11 mouse cellular contexts compared by ENCODE assay signal in the genomic region with DNA sequence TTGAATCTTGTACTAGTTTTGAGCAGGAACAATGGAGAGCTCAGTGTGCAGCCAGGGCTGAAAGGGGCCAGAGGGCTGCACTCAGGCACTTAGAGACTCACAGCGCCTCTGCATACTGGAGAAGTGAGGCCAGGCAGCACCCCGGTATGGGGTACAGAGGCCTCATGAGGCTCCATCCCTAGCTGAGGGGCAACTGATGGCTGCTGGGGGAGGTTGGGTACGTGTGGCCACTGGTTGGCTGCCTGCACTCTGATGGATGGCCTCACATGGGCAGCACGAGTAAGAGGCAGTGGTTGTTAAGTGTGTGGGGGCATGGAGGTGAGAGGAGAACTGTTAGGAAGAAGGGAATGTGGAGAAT. TPM values are rescaled to one million over a fixed set of nuclear protein-coding genes. Genes with fewer than 3 reads are reported as not detected.
DNase-seq lines count a peak whose midpoint lies in the region; ATAC-seq and TF ChIP-seq lines count a peak whose summit lies in the region.
"Had no signal": no experiment of that assay in that cellular context is flagged by ENCODE, and none has a peak within 500 bp of the region (broad histone marks: within the 10 kb centered on the region; RNA-seq: fewer than 3 reads in every experiment).

No protein-coding gene starts in this region.

- H3K27me3 ChIP-seq in lung, embryonic 14.5 days (ENCODE audit: insufficient read depth, low read length), result no peaks in the 10 kb centered on the region
- H3K27me3 ChIP-seq in lung, postnatal 0 days (replicated peaks; ENCODE audit: insufficient read depth, low read length), result no peaks in the 10 kb centered on the region
- H3K27me3 ChIP-seq in embryonic facial prominence, embryonic 11.5 days (ENCODE audit: control insufficient read depth, insufficient read depth, low read length), result no peaks in the 10 kb centered on the region
- no peaks in the 10 kb centered on the region for H3K27me3 ChIP-seq in hindbrain, embryonic 16.5 days (replicated peaks; ENCODE audit: control insufficient read depth, insufficient read depth, low read length)
- no peaks in the 10 kb centered on the region for H3K27me3 ChIP-seq in midbrain, embryonic 15.5 days (replicated peaks)
- H3K27me3 ChIP-seq: CH12.LX; embryonic facial prominence, embryonic 15.5 days had no signal

- no peak overlapping the region for H3K9ac ChIP-seq in lung, embryonic 14.5 days
- no peak overlapping the region for H3K9ac ChIP-seq in lung, postnatal 0 days (replicated peaks; ENCODE audit: low read depth)
- no peak overlapping the region for H3K9ac ChIP-seq in embryonic facial prominence, embryonic 11.5 days (replicated peaks; ENCODE audit: low read length)
- H3K9ac ChIP-seq in hindbrain, embryonic 16.5 days (ENCODE audit: low read depth, low read length), result no peak overlapping the region; the same call in 1 of the 2 replicates
- no peak overlapping the region for H3K9ac ChIP-seq in midbrain, embryonic 15.5 days
- H3K9ac ChIP-seq: embryonic facial prominence, embryonic 15.5 days had no signal

- DNase-seq in lung, embryonic 14.5 days, result no peak
- DNase-seq in lung, postnatal 0 days (ENCODE audit: low spot score), result no peak
- no peak for DNase-seq in embryonic facial prominence, embryonic 11.5 days (ENCODE audit: low spot score)
- DNase-seq in lung, adult 18-20 months, result no peak
- DNase-seq in natural killer cell, adult 2 months (ENCODE audit: low spot score in 2 of 2), result no peak
- DNase-seq in T-cell, adult 2 months (ENCODE audit: low spot score), result no peak

- WGBS in lung, embryonic 14.5 days, result 43% methylated on average over 4 of the region's 4 CpGs
- 37% methylated on average over 4 of the region's 4 CpGs for WGBS in lung, postnatal 0 days
- WGBS in embryonic facial prominence, embryonic 11.5 days, result 40% methylated on average over 4 of the region's 4 CpGs
- WGBS in hindbrain, embryonic 16.5 days, result 10% methylated on average over 4 of the region's 4 CpGs
- 13% methylated on average over 4 of the region's 4 CpGs for WGBS in midbrain, embryonic 15.5 days

- ATAC-seq in lung, embryonic 14.5 days (ENCODE audit: insufficient read depth), result peak; percentile 54
- no peak for ATAC-seq in lung, postnatal 0 days
- ATAC-seq in embryonic facial prominence, embryonic 11.5 days (replicated peaks; ENCODE audit: insufficient number of reproducible peaks, low FRiP score, low TSS enrichment, low read depth), result peak; percentile 72
- no peak for ATAC-seq in hindbrain, embryonic 16.5 days
- ATAC-seq in midbrain, embryonic 15.5 days (replicated peaks), result peak; percentile 53

- TF ChIP-seq EP300 in lung, postnatal 0 days (IDR thresholded peaks at IDR 0.05), result no peak

- H3K4me2 ChIP-seq in lung, embryonic 14.5 days, result no peak overlapping the region
- no peak overlapping the region for H3K4me2 ChIP-seq in lung, postnatal 0 days (replicated peaks; ENCODE audit: low read depth, low read length)
- H3K4me2 ChIP-seq in embryonic facial prominence, embryonic 11.5 days (ENCODE audit: low read depth, low read length), result no peak overlapping the region
- no peak overlapping the region for H3K4me2 ChIP-seq in hindbrain, embryonic 16.5 days (ENCODE audit: low read length)
- no peak overlapping the region for H3K4me2 ChIP-seq in midbrain, embryonic 15.5 days
- H3K4me2 ChIP-seq: embryonic facial prominence, embryonic 15.5 days had no signal

- H3K36me3 ChIP-seq in lung, embryonic 14.5 days (ENCODE audit: insufficient read depth), result peaks cover 32% of the 10 kb centered on the region
- H3K36me3 ChIP-seq in lung, postnatal 0 days (ENCODE audit: insufficient read depth, low read length), result peaks cover 3% of the 10 kb centered on the region; the same call in 1 of the 2 replicates
- no peaks in the 10 kb centered on the region for H3K36me3 ChIP-seq in embryonic facial prominence, embryonic 11.5 days (replicated peaks; ENCODE audit: control insufficient read depth, insufficient read depth, low read depth, low read length)
- no peaks in the 10 kb centered on the region for H3K36me3 ChIP-seq in hindbrain, embryonic 16.5 days (ENCODE audit: control insufficient read depth, insufficient read depth, low read length)
- peaks cover 2% of the 10 kb centered on the region; the same call in 1 of the 2 replicates for H3K36me3 ChIP-seq in midbrain, embryonic 15.5 days (replicated peaks)

- H3K9me3 ChIP-seq in lung, embryonic 14.5 days (ENCODE audit: low read depth, low read length), result no peaks in the 10 kb centered on the region
- H3K9me3 ChIP-seq in lung, postnatal 0 days (ENCODE audit: low read length), result no peaks in the 10 kb centered on the region
- no peaks in the 10 kb centered on the region for H3K9me3 ChIP-seq in embryonic facial prominence, embryonic 11.5 days (replicated peaks; ENCODE audit: control insufficient read depth, low read length)
- no peaks in the 10 kb centered on the region for H3K9me3 ChIP-seq in hindbrain, embryonic 16.5 days (ENCODE audit: control insufficient read depth, low read length)
- H3K9me3 ChIP-seq in midbrain, embryonic 15.5 days, result no peaks in the 10 kb centered on the region
- H3K9me3 ChIP-seq: embryonic facial prominence, embryonic 15.5 days had no signal

- H3K4me3 ChIP-seq in lung, embryonic 14.5 days (ENCODE audit: low read depth, low read length), result no peak overlapping the region
- H3K4me3 ChIP-seq in lung, postnatal 0 days (ENCODE audit: low read depth, low read length), result no peak overlapping the region
- H3K4me3 ChIP-seq in embryonic facial prominence, embryonic 11.5 days (ENCODE audit: low read depth, low read length), result no peak overlapping the region
- no peak overlapping the region for H3K4me3 ChIP-seq in hindbrain, embryonic 16.5 days (ENCODE audit: low read length)
- no peak overlapping the region for H3K4me3 ChIP-seq in midbrain, embryonic 15.5 days
- H3K4me3 ChIP-seq: embryonic facial prominence, embryonic 15.5 days had no signal

- H3K4me1 ChIP-seq in lung, embryonic 14.5 days (ENCODE audit: insufficient read depth), result no peaks in the 10 kb centered on the region
- no peaks in the 10 kb centered on the region for H3K4me1 ChIP-seq in lung, postnatal 0 days (ENCODE audit: insufficient read depth, low read depth, low read length)
- no peaks in the 10 kb centered on the region for H3K4me1 ChIP-seq in embryonic facial prominence, embryonic 11.5 days (ENCODE audit: control insufficient read depth, insufficient read depth, low read length)
- H3K4me1 ChIP-seq in hindbrain, embryonic 16.5 days (ENCODE audit: control insufficient read depth, insufficient read depth, low read depth, low read length), result peaks cover 4% of the 10 kb centered on the region
- peaks cover 8% of the 10 kb centered on the region for H3K4me1 ChIP-seq in midbrain, embryonic 15.5 days

- no peak overlapping the region for H3K27ac ChIP-seq in lung, embryonic 14.5 days (ENCODE audit: low read depth)
- no peak overlapping the region for H3K27ac ChIP-seq in lung, postnatal 0 days (ENCODE audit: low read length)
- H3K27ac ChIP-seq in embryonic facial prominence, embryonic 11.5 days (replicated peaks; ENCODE audit: low read depth, low read length), result no peak overlapping the region
- peak overlapping the region; percentile 34; the same call in 1 of the 2 replicates for H3K27ac ChIP-seq in hindbrain, embryonic 16.5 days (ENCODE audit: low read depth, low read length)
- H3K27ac ChIP-seq in midbrain, embryonic 15.5 days, result peak overlapping the region; percentile 64
- H3K27ac ChIP-seq: embryonic facial prominence, embryonic 15.5 days; macrophage had no signal

- no peak for TF ChIP-seq CTCF in lung, embryonic 14.5 days (IDR thresholded peaks at IDR 0.05; ENCODE audit: low read depth)
- no peak for TF ChIP-seq CTCF in lung, postnatal 0 days (IDR thresholded peaks at IDR 0.05)

RNA-seq across cellular contexts. Expression of a gene that starts 19.7 kb away (rescaled TPM):
- polyA plus RNA-seq in lung, embryonic 14.5 days (2014; fragmentation: Nextera tagmentation; extraction: Ambion mirVana), result 1.3 and 2.0 TPM in 2 replicates
- 0.33 and 1.1 TPM in 2 replicates for polyA plus RNA-seq in lung, postnatal 0 days (2015; fragmentation: Nextera tagmentation; extraction: Ambion mirVana)
- 1.1 TPM in 1 of 2 replicates, not detected in the other for polyA plus RNA-seq in embryonic facial prominence, embryonic 11.5 days (2014; fragmentation: Nextera tagmentation; extraction: Ambion mirVana)
- polyA plus RNA-seq in hindbrain, embryonic 16.5 days (2015; fragmentation: Nextera tagmentation; extraction: Ambion mirVana), result 0.62 and 1.1 TPM in 2 replicates
- polyA plus RNA-seq in midbrain, embryonic 15.5 days (2015; fragmentation: Nextera tagmentation; extraction: Ambion mirVana), result 1.1 TPM in 2 replicates

RNA-seq across cellular contexts. Expression of a gene that starts 20.1 kb away (rescaled TPM):
- 91.2 and 96.3 TPM in 2 replicates for polyA plus RNA-seq in lung, embryonic 14.5 days (2014; fragmentation: Nextera tagmentation; extraction: Ambion mirVana)
- polyA plus RNA-seq in lung, postnatal 0 days (2015; fragmentation: Nextera tagmentation; extraction: Ambion mirVana), result 79.4 and 85.9 TPM in 2 replicates
- 111 and 125 TPM in 2 replicates for polyA plus RNA-seq in embryonic facial prominence, embryonic 11.5 days (2014; fragmentation: Nextera tagmentation; extraction: Ambion mirVana)
- 64.2 and 66.1 TPM in 2 replicates for polyA plus RNA-seq in hindbrain, embryonic 16.5 days (2015; fragmentation: Nextera tagmentation; extraction: Ambion mirVana)
- polyA plus RNA-seq in midbrain, embryonic 15.5 days (2015; fragmentation: Nextera tagmentation; extraction: Ambion mirVana), result 62.6 and 64.8 TPM in 2 replicates

Comparison
In these comparisons a context has a peak if more than half of its experiments do, and no peak if none do; other contexts are left out.
1. ATAC-seq: peak in lung, embryonic 14.5 days (single experiment), embryonic facial prominence, embryonic 11.5 days (single experiment) and midbrain, embryonic 15.5 days (single experiment); none in lung, postnatal 0 days (single experiment) and hindbrain, embryonic 16.5 days (single experiment).
2. H3K27ac ChIP-seq: peak in hindbrain, embryonic 16.5 days (single experiment) and midbrain, embryonic 15.5 days (single experiment); none in lung, embryonic 14.5 days (single experiment), lung, postnatal 0 days (single experiment) and embryonic facial prominence, embryonic 11.5 days (single experiment).